Mouse (Mus musculus): ENCODE results near the gene Cdk5rap1. TPM values are rescaled to one million over a fixed set of nuclear protein-coding genes. Genes with fewer than 3 reads are reported as not detected.

The Cdk5rap1 gene
- polyA plus RNA-seq (2017; shearing (Covaris generic)) = 17.9 TPM

GRCm38 (mm10) chr2:154372842-154373500, at the start of gene Cdk5rap1:
TSS of gene Cdk5rap1 (minus strand) at chr2:154373010.

DNA sequence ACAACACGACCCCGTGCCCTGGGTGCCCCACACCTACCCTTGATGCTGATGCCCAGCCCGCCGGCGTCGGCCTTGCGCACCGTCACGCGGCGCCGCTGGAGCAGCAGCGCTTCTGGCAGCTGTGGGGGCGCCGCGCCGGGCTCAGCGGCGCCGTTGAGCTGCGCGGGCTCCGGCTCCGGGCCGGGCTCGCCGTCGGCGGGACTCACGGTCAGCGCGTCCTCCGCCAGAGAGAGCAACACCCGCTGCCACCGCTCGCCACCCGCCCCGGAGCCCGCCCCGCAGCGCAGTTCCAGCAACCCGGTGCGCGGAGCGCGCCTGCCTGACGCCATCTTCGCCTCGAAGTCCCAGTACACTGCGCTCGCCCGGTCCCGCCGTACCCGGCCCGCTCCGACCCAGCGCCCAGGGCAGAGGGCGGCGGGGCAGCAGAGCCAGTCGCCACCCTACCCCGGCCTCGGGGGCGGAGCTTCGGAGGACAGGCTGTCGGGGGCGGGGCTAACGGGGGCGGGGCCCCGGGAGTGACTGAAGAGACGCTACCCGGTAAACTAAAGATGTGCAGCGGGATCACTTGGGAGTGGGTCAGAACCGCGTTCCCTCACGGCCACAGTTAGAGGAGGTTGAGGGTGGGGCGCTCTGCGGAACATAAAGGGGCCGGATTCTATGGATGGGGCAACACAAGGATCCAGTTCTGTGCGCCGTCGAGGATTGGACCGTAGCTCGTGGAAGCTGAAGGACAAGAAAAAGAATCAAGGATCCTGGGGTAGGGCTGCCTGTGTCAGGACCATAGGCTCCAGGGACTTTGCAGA, 35.0 kb upstream of the Cdk5rap1 start, which contains the start of gene Snta1:
Gene Snta1, minus strand, starts transcription at position 457 of the 803 bp plus-strand sequence.

GRCm38 (mm10) chr2:154306927-154307326, 65.9 kb downstream of the Cdk5rap1 start, which contains the start of gene Bpifb9b:
TSS of gene Bpifb9b (plus strand) at chr2:154307227.

Other genes with a start within 250 kb of the Cdk5rap1 start
- gene Bpifa3, start 242.7 kb downstream of the Cdk5rap1 start, polyA plus RNA-seq (2017; shearing (Covaris generic)) = not detected
- gene Bpifa1, start 230.1 kb downstream of the Cdk5rap1 start, polyA plus RNA-seq (2017; shearing (Covaris generic)) = not detected
- gene Bpifa5, start 210.4 kb downstream of the Cdk5rap1 start, polyA plus RNA-seq (2017; shearing (Covaris generic)) = not detected
- gene Bpifb1, start 182.2 kb downstream of the Cdk5rap1 start, polyA plus RNA-seq (2017; shearing (Covaris generic)) = not detected
- gene Bpifb5, start 149.3 kb downstream of the Cdk5rap1 start, polyA plus RNA-seq (2017; shearing (Covaris generic)) = 0.30 TPM
- not detected for gene Bpifb9a, start 115.2 kb downstream of the Cdk5rap1 start, polyA plus RNA-seq (2017; shearing (Covaris generic))
- not detected for gene Bpifb9b, start 65.8 kb downstream of the Cdk5rap1 start, polyA plus RNA-seq (2017; shearing (Covaris generic))
- gene Snta1, start 35.1 kb upstream of the Cdk5rap1 start, polyA plus RNA-seq (2017; shearing (Covaris generic)) = not detected
- 22.7 TPM for gene Cbfa2t2, start 63.5 kb upstream of the Cdk5rap1 start, polyA plus RNA-seq (2017; shearing (Covaris generic))
- gene 1700003F12Rik, start 174.1 kb upstream of the Cdk5rap1 start, polyA plus RNA-seq (2017; shearing (Covaris generic)) = not detected
- gene Actl10, start 178.8 kb upstream of the Cdk5rap1 start, polyA plus RNA-seq (2017; shearing (Covaris generic)) = not detected
- not detected for gene Necab3, start 185.9 kb upstream of the Cdk5rap1 start, polyA plus RNA-seq (2017; shearing (Covaris generic))
- 1.3 TPM for gene E2f1, start 196.9 kb upstream of the Cdk5rap1 start, polyA plus RNA-seq (2017; shearing (Covaris generic))
- 8.7 TPM for gene Pxmp4, start 230.7 kb upstream of the Cdk5rap1 start, polyA plus RNA-seq (2017; shearing (Covaris generic))
- gene Zfp341, start 240.3 kb upstream of the Cdk5rap1 start, polyA plus RNA-seq (2017; shearing (Covaris generic)) = 0.60 TPM
- not detected for gene 4930519P11Rik, start 240.4 kb upstream of the Cdk5rap1 start, polyA plus RNA-seq (2017; shearing (Covaris generic))

Data from effector memory CD4-positive, alpha-beta T cell, adult 7 months (primary cell).